Mouse (Mus musculus) lung, postnatal 0 days (tissue): ENCODE measurements around the gene Vmn1r95.
"Not testable (repeated sequence)": the region's sequence is repeated elsewhere in the genome, so short reads cannot be mapped to it uniquely, and the experiment has no call there.

Experiments used
- CTCF ChIP-seq: IDR thresholded peaks from 2 replicates; pipeline ENCODE4 v1.5.1; 2016; ENCODE audit warnings: antibody characterized with exemption, mild to moderate bottlenecking
- EP300 ChIP-seq: IDR thresholded peaks from 2 replicates; pipeline ENCODE4 v1.6.1; 2016; ENCODE audit warnings: antibody characterized with exemption, mild to moderate bottlenecking, control low read depth

GRCm38 (mm10) chr7:20205507-20205906, 12.0 kb downstream of the Vmn1r95 start, which contains the start of gene Gm6164:
- not testable (repeated sequence) for TF ChIP-seq EP300, CTCF
